Mouse (Mus musculus) 3134 (cell line): ENCODE measurements around the gene Krt87.
A peak's percentile ranks its signal among the peaks of the same experiment; 100 is the strongest.

Source experiments
- DNase-seq: peaks from one replicate; pipeline ENCODE4 v3.0.0-alpha.2; 2011; ENCODE audit warnings: low spot score; ENCODE audit not compliant: insufficient read length; ENCODE audit errors: extremely low read depth

Krt87 gene

GRCm38 (mm10) chr15:101438555-101438954 is at the start of gene Krt87:
Gene Krt87 (minus strand): TSS chr15:101438804.
- DNase-seq = no peak

- DNase-seq = no peak
Measured at GRCm38 (mm10) chr15:101485911-101486635, 47.5 kb upstream of the Krt87 start.

DNA sequence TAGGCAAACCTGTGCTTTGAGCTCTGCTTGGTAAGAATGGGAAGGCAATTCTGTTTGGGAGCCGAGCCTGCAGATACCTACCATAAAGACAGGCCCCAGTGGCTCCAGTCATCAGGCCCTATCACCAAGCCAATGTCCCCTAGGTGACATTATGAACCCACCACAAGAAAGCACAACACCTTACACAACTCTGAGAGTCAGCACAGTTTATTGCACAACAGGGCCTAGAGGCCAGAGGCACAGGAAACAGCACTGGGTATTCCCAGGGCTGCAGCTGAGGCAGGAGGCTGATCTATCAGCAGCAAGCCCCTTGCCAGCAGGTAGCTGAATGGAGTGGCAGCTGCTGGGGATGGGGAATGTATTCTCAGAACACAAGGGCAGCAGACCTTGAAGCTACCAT is 46.3 kb upstream of the Krt87 start:
- no peak for DNase-seq

DNA sequence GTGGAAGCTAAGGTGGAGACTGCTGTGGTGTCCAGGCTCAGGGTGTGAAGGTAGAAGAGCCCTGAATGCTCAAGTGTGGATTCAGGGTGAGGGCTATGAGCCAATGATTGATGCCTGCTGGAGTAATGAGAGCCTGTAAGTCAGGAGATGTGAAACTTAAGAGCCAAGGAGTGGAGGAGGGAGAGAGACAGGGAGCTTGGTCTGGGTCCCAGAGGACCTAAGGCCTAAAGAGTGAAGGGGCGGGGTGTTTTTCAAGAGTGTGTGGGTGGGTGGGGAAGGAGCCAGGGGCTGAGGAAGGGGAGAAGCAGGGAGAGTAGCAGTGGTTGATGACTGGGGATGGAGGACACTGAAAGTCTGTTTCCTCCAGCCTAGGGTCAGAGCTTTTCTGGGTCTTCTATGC is 45.0 kb upstream of the Krt87 start:
- no peak for DNase-seq

DNA sequence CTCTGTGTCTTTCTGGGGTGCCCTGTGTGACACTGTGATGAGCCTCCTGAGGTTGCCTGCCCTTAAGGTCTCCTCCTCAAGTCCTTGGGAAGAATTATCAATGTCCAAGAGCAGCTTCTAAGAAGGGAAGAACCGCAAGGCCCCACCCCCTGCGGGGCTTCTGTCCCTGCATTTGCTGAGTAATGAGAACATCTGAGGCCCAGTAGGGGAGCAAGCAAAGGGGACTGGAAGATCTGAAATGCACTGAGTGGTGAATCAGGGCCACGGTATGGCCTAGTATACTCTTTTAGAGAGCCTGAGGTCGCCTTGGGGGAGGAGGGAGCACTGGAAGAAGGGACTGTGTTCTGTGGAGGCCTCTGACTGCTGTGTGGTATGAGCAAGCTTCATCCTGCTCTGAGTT is 43.5 kb upstream of the Krt87 start:
- no peak for DNase-seq

DNA sequence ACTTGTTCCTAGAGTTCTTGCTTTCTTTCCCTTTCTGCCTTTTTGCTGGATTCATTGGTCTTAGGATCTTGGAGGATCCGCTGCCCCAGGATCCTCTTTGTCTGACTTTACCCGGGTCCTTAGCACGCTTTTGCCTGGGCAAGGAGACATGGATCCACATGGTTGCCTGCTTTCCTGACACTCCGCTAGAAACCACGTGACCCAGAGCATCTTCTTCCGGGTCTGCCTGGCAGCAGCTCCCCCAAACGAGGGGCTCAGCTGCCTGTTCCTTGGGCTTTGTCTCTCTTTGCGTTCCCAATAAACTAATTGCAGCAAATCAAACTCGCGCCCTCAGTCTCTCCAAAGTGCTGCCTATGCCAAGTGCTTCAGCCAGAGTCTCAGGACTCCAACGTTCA is 41.1 kb upstream of the Krt87 start:
- no peak for DNase-seq

DNA sequence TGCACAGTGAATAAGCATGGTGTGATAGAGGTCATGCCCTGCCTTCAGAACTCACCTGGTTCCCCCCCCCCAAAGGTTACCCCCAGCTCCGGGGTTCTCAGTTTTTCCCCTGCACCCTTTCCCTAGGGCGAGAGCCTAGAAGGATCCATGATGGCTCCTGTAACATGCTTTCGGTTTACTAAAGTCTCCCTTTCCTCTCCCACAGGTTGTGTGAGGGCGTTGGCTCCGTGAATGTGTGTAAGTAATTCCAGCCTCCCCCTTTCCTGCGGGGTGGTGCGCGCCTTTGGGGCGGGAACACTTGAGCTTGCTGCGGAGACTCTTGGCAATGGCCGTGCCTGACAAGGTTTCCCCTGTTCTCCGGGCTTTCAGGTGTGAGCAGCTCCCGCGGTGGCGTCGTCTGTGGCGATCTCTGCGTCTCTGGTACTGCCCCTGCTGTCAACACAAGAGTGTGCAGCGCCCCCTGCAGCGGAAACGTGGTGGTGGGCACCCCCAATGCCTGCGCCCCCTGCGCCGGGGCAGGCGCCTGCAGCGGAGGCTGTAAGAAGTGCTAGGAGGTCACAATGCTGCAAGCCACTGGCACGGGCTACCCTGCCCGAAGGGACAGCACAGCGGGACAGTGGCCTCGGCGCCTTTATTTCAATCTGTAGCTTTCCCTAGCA is 40.5 kb upstream of the Krt87 start:
- no peak for DNase-seq

DNA sequence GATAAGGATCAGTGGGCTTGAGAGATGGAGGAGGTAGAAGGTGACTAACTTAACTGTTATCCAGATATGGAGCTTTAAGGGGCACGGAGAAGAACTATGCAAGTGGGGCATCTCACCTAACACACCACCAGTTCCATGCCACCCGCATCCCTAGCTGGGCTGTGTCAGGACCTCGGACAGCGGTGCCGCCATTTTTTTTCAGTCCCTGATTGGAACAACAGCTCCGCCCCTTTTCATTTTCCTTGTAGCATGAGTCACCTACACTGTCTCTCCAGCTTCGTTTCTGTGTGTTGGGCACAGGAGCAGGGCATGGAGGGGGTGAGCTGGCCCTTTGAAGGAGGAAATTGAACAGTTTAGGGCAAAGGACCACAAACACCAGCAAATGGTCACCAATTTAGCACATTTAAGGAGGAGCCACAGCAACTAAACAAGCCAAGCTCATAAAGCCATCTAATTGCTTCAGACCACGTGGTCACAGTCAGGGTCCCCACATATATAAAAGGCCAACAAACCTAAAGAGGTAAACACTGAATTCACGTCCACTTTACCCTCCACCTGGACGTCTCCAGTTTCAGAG is 34.4 kb upstream of the Krt87 start, which contains the start of gene Krt86:
Gene Krt86, plus strand, starts transcription at position 527 of the 577 bp plus-strand sequence.
- DNase-seq = peak; percentile 68

DNA sequence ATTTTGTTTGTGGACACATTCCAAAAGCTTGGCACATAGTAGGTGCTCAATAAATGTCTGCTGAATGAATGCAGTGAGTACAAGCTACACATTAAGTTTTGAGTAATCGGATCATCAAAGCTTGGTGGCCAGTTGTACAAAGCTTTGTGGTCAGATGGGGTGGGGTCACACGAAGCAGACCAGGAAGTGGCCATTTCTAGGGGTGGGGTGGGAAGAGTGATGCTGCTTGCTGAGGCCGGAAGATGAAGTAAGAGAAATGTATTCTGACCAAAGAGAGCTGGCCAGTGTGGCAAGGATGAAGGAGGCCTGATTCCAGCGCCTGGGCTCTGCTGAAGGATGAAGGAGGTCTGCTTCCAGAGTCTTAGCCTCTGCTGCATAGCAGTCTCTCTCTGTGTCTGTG is 30.5 kb upstream of the Krt87 start:
- no peak for DNase-seq

DNA sequence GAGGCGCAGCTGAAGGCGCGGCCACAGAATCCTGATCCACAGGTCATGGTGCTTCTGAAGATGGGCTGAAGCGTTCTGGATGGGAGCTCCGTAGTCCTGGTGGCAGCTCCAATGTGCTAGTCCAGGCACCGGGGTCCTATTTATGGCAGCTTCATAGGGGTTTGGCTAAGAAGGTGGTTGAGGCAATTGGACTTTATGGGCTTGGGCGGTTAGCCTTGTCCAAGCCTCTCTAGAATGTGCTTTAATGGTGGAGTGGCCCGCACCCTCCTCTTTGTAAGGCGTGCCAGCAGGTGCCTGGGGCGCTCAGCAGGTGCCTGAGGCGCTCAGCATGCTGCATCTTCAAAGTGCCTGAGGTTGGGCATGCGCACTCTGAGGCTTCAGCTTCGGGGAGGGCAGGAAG is 25.0 kb upstream of the Krt87 start, which contains the start of gene Krt81:
Gene Krt81, minus strand, starts transcription at position 101 of the 400 bp plus-strand sequence.
- DNase-seq = no peak

- DNase-seq = peak; percentile 71
Measured at GRCm38 (mm10) chr15:101459283-101459682, 20.7 kb upstream of the Krt87 start.

DNA sequence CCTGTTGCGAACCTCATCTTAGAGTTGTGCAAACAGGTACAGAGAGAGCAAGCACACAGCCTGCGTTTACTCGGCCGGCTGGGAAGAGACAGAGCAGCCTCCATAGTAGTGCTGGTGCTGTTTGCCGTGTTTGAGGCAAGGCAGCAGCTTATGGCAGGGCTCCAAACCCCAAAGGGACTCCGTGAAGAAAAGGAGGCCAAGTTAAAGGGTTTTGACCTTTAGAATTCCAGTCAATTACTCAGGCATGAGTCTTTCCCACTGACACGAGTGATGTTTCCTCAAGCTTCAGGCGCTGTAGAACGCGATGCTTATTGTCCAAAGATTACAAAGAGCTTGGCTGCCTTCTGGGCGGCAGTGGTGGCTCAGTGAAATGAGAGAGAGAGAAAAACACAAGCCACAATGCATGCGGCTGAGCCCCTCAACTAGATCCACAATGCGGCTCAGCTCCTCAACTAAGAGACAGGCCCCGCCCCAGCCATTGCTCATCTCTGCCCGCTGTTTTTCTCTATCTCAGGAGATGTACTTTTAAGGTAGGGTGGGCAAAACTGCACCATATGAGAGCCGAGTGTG is 19.8 kb upstream of the Krt87 start:
- peak; percentile 69 for DNase-seq

- DNase-seq = no peak
Measured at GRCm38 (mm10) chr15:101455891-101456290, 17.3 kb upstream of the Krt87 start.

DNA sequence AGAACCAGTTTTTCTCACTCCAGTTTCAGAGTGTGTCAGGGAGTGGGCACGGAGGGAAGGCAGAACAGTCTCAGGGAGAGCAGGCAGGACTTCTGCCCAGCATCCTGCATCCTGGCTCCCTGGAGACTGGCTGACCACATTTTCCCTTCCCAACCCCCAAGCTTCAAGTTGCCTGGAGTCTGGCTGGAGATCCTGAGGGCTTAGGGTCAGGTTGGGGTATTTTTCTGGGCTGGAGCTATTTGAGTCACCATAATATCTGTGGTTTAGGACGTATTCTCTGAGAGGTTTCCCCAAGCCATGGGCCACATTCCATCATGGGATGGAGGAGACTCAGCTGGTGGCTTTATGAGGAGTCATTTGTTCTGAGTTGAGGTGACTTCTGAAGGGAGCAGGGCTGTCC is 16.7 kb upstream of the Krt87 start:
- DNase-seq = peak; percentile 86

GRCm38 (mm10) chr15:101454774-101455173 is 16.2 kb upstream of the Krt87 start:
- no peak for DNase-seq

DNA sequence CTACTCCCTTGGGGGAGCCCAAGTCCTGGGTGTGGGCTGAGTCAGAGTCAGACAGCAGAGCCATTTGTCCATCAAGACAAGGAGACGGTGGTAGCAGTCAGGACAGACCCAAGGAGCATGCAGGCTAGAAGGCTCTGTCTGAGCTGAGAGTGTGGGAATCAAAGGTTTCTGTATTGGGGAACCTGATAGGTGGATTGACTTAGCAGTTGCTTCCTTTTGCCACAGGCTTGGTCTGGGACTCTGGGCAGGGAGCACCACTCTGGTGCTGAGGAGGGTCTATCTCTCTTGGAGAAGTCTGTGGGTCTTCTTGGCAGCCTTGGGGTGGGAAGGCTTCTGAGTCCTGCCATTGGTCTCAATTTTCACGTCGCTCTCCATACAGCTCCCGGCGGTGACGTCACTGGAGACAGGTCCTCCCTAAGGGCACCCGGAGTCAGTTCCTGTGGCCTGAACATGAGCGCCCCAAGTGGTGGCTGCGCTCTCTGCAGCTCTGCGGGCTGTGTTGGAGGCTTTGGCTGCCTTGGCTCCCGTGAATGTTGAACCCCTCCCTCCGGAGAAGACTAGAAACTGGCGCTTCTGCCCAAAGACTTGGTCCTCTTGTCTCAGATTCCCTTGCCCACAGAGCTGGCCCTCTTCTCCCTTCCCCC is 14.6 kb upstream of the Krt87 start:
- DNase-seq = peak; percentile 84

DNA sequence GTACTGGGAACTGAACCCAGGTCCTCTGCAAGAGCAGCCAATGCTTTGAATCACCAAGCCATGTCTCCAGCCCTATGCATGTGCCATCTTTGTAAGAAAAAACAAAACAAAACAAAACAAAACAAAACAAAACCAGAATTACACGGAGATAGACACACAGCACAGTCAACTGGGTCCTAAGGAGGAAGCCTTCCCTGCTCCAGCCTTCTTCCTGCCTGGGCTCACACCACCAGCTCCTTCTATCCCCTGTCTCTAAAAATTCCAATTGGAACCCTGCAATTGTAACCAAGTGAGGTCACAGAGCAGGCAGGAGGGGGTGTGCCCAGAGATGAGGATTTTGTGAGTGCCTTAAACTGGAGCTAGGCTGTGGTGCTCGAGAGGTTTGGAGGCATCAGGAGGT is 8.8 kb upstream of the Krt87 start, which contains the start of gene Krt88:
Gene Krt88, plus strand, starts transcription at position 301 of the 400 bp plus-strand sequence.
- no peak for DNase-seq

- DNase-seq = no peak
Measured at GRCm38 (mm10) chr15:101446572-101446971, 8.0 kb upstream of the Krt87 start.

DNA sequence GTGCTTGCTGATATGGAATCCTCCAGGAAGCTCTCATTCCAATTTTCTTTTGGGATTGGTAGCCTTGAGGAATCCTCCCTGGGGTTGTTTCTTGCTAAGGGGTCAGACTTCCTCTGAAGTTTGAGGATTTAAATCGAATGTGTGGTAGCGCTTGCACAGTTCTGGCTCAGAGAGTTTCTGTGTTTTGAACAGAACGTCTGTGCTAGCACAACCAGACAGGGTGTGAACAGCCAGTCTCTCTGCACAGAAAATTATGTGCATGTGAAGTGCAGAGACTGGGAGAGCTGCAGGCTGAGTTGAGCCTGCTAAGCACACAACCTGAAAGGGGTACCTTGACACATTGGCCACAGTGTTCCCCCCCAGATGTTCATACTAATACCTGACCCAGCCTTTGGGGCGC is 2.2 kb upstream of the Krt87 start:
- no peak for DNase-seq

GRCm38 (mm10) chr15:101436611-101437010 is 2.0 kb downstream of the Krt87 start:
- no peak for DNase-seq

DNA sequence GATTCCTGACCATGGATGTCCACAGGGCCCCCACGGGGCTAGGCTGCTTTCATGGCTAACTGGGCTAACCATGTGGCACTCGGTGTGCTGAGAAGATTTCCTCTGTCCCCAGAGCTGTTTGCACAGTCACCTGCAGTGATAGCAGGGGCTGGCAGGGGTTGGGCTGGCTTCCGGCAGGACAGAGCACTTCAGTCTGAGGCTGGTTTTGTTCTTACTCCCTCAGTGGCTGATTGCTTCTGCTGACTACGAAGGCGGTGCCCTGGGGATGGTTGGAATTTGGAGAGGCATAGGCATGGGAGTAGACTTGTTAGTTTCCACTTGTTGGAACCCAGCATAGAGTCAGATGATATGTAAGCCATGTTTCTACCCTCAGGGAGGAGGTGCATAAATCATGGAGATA is 13.7 kb downstream of the Krt87 start:
- no peak for DNase-seq
